Mouse (Mus musculus): ENCODE measurements at regions not wholly inside any gene's neighbourhood (a gene's known extent, or its start where the extent isn't known, plus 50 kb on each side); places are given as distances from the start of the nearest gene placed in this dataset.

DNA sequence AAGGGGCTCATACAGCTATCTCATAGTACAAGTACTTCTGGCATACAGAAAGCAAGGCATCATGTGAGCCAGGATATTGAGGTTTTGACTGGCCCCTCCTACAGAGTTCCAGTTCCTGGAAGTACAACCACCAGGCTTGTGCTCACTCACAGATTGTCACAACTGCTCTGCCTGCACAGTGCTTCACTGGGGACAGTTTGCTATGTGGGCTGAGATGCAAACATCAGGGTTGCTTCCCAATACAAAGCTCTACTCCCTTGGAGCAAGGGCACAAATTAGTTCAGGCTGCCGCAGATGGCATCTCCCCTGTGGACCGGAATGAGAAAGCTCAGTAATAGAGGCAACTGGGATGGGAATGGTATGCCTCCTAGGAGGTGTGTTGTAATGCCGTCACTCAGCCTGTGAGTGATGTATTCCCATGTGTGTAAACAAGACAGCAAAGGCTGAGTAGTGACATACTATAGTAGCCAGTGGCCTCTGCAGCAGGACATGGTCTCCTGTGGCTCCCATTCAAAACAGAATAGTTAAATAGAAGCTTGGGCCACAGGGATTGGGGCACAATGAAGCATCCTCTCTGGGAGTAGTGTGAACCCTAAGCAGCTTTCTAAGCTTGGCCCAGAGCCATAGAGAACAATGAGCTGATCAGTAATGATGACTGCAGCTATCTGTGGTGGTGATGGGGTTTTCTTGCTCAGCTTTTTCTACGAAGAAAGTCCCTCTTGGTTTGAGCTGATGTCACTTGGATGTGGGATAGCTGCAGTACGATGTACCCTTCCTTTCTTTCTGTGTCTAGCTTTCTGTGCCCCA lies 148.8 kb upstream of the Cd180 start:
- H3K27me3 ChIP-seq = no peaks in the 10 kb centered on the region
- in situ Hi-C loops (cut with MboI; ENCODE audit: low pct_unique_long_range_greater_than_20kb) = no loop called here
- ChIA-PET CTCF (interaction anchor here (1.3 kb wide), 1 partner anchor 9 kb away, joined by 5 read pairs; no protein-coding TSS in a partner anchor), POLR2A (no interaction called here)
- DNase-seq (ENCODE audit: low read depth, low spot score) (no peak), ATAC-seq (no peak)
- no peak for TF ChIP-seq CTCF (IDR thresholded peaks at IDR 0.05)

DNA sequence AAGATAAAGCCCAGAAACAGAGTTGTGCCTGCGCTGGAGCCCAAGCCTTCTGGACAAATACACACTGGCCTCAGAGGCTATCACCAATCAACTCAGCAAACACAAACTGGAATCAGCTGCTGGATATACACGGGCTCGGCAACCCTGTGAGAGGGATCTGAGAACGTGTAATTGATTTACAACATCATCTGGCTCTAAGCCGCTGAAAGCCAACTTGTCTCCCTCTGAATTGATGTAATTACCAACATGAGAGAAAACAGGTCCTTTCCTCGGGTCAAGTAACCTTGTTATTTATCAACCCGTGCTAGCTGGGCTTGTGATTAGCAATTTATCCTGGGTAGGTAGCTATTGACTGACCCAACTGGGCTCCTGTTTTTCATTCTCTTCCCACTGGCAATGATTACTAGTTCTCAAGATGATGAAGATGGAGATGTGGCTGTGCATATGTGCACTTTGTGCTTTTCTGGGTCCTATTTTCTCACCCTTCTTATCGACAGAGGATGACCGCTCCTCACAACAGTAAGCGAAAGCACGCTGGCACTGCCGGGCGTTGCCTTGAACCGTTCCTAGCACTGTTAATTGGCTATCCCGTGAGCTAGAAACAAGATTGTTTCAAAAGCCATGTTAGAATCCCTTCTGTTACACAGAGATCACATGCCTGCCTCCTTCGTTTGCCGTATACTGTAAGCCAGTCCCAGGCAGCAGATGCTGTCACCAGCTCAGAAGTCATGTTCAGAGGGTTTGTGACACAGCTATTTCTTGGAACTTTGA lies 147.3 kb upstream of the Cd180 start:
- DNase-seq (ENCODE audit: low read depth, low spot score) = no peak
- no peak for ATAC-seq
- no peaks in the 10 kb centered on the region for H3K27me3 ChIP-seq
- CTCF ChIA-PET = no interaction called here
- TF ChIP-seq CTCF (IDR thresholded peaks at IDR 0.05) = no peak
- in situ Hi-C loops (cut with MboI; ENCODE audit: low pct_unique_long_range_greater_than_20kb) = no loop called here
- POLR2A ChIA-PET = no interaction called here

DNA sequence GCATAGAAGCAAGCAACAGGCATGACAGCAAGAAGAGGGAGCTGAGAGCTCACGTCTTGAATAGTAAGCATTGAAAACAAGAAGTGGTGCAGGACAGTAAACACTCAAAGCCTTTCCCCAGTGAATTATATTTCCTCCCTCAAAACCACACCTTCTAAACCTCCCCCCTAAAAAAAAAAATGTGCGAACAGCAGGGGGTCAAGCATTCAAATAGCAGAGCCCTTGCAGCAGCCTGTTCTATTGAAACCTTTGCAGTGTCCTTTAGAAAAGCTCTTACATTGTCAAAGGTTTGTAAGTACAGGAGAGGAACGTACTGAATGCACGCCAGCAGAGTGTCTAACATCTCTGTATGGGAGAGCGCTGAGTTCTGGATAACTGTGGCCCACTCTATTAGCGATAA lies 145.1 kb upstream of the Cd180 start:
- ChIA-PET POLR2A (no interaction called here), CTCF (interaction anchor here (0.9 kb wide), 1 partner anchor 34 kb away, joined by 3 read pairs; no protein-coding TSS in a partner anchor)
- in situ Hi-C loops (cut with MboI; ENCODE audit: low pct_unique_long_range_greater_than_20kb) = no loop called here
- DNase-seq (ENCODE audit: low read depth, low spot score) (no peak), ATAC-seq (no peak)
- H3K27me3 ChIP-seq = no peaks in the 10 kb centered on the region
- no peak for TF ChIP-seq CTCF (IDR thresholded peaks at IDR 0.05)

DNA sequence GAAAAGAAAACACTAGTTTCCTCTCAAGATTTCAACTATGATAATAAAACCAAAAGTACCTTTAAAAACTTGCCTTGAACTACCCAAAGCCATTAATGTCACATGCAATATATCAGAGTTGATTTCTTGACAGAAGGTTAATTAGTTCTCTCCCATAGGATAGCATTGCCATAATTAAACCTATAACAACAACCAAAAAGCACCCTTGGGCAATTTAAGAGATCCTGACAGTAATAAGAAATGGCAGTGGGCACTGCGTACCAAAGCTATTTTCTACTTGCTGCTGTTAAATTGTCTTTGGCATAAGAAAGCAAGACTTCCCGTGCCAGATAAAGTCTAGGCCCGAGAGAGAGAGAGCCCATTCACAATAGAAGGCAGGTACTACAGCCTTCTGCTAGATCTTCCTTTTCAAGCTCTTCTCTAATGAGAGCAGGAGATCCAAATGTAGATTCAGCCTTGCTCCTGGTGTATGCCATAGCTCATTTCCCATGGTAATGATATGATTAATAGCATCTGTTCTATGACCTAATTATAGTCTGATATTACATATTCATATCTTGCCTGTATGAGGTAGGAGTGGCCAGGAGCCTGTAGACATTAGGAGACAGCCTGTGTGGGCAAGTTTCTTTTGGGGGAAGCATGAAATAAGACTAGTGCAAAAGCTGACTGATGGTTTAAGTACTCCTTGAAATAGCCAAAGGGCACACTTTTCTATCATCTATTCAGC lies 126.3 kb upstream of the Cd180 start:
- H3K27me3 ChIP-seq = no peaks in the 10 kb centered on the region
- DNase-seq (ENCODE audit: low read depth, low spot score) = no peak
- ChIA-PET CTCF (no interaction called here), POLR2A (no interaction called here)
- no peak for ATAC-seq
- in situ Hi-C loops (cut with MboI; ENCODE audit: low pct_unique_long_range_greater_than_20kb) = no loop called here
- TF ChIP-seq CTCF (IDR thresholded peaks at IDR 0.05) = no peak

DNA sequence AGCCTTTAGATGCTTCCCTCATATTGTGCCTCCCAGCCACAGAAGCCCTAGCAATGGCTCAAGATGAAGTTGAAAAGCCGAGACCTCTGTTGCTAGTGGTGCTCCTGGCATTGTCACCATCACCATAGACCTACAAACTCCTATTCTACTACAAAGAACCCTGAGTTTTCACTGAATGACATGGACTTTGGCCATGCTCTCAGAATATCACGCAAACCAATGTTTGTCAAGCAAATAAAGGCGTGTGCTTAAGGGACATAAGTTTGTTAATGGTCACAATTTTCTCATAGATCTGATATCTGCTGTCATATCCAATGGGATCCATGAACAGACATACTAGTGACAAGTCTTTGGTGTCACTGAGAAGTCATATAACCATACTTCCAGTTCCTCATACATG lies 123.8 kb upstream of the Cd180 start:
- DNase-seq (ENCODE audit: low read depth, low spot score) = no peak
- no peaks in the 10 kb centered on the region for H3K27me3 ChIP-seq
- POLR2A ChIA-PET = no interaction called here
- in situ Hi-C loops (cut with MboI; ENCODE audit: low pct_unique_long_range_greater_than_20kb) = no loop called here
- CTCF ChIA-PET = no interaction called here
- no peak for ATAC-seq
- TF ChIP-seq CTCF (IDR thresholded peaks at IDR 0.05) = no peak

DNA sequence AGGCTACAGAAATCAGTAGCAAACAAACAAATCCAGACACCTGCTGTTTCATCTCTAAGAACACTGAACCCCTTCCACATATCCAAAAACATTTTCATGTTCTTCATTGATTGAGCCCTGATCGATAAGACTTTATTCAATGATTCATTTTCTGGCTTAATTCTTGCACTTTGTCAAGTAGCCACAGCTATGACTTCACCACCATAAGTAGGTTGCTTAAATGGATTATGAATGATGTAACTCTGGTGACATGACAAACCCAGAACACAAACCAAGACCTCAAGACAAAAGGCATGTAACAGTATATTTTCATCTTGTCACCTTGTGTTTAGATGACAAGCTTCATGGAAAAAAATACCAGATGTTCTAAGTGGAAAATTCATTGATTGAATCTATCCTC lies 123.1 kb upstream of the Cd180 start:
- DNase-seq (ENCODE audit: low read depth, low spot score) (no peak), ATAC-seq (no peak)
- H3K27me3 ChIP-seq = no peaks in the 10 kb centered on the region
- in situ Hi-C loops (cut with MboI; ENCODE audit: low pct_unique_long_range_greater_than_20kb) = loop anchor here (10.0 kb wide), 1 partner anchor 835 kb away; no protein-coding TSS in a partner anchor
- ChIA-PET POLR2A (no interaction called here), CTCF (no interaction called here)
- TF ChIP-seq CTCF (IDR thresholded peaks at IDR 0.05) = no peak

DNA sequence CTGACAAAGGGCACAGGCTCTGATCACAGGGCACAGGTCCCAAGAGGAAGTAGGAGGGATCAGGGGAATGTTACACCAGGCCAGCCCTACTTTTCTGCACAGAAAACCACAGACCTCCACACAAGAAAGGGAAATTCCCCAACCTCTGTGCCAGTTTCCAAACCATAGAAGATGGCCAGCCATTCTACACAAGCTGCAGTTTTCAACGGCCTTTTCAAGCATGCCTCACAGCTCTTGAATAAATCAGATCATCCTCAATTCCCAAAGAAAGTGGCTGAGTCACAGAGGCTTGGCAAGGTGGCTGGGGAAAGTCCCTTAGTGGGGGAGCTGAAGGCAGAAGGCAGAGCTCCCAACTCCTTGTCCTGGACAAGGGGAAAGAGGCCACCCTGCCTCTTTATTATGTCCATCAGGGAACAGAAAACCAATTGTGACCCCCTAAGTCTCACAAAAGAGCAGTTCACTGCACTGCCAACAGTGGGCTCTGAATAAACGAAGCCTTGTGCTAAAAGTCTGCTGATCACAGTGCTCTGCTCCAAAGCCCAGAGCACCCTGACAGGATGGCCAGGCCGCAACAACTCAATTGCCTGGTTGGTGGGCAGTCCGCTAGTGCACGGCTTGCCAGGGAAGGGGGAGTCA lies 120.0 kb upstream of the Cd180 start:
- peak; percentile 92 for DNase-seq (ENCODE audit: low read depth, low spot score)
- in situ Hi-C loops (cut with MboI; ENCODE audit: low pct_unique_long_range_greater_than_20kb) = loop anchor here (10.0 kb wide), 1 partner anchor 839 kb away; no protein-coding TSS in a partner anchor
- ChIA-PET POLR2A (interaction anchor here (0.6 to 1.6 kb wide), 3 partner anchors 9 to 231 kb away, joined by 3 to 5 read pairs (median 4); no protein-coding TSS in a partner anchor), CTCF (interaction anchor here (1.2 to 1.6 kb wide), 2 partner anchors 11 to 845 kb away, joined by 3 to 4 read pairs; no protein-coding TSS in a partner anchor)
- no peaks in the 10 kb centered on the region for H3K27me3 ChIP-seq
- ATAC-seq = peak; percentile 96
- TF ChIP-seq CTCF (IDR thresholded peaks at IDR 0.05) = no peak

DNA sequence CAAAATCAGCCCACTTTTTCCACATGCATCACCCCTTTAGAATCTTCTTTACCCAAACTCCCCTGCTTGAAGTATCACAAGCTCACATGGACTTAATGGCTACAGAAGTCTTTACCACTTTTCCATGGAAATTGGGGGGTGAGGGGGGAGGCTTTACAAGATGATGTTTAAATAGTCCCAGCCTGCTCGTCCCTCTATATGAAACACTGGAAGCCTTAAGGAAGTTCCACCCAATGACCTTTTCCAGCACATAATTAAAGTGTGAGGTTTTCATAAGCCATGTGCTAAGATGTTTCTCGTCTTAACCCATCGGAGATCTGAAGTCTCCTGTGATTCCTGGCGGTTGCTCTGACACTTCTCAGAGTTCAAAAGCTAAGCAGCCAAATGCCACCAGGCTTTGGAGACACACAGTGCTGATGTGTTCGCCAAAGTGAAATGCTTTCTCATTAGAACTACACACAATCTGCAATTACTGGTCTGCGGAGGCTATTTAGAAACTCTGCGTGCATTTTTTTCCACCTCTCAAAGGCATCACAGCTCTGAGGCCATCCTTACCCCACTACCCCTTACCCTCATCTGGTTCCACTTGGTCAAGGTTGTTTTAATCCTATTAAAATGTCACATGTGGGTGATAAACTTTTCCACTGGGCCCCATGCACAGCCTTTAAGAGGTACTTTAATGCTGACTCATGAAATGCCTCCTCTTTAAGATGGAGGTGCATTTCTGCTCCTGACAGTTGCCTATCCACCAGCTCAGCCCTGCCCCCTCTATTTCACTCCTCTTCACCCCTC lies 116.3 kb upstream of the Cd180 start:
- no peaks in the 10 kb centered on the region for H3K27me3 ChIP-seq
- ATAC-seq (no peak), DNase-seq (ENCODE audit: low read depth, low spot score) (no peak)
- ChIA-PET POLR2A (no interaction called here), CTCF (no interaction called here)
- in situ Hi-C loops (cut with MboI; ENCODE audit: low pct_unique_long_range_greater_than_20kb) = loop anchor here (10.0 kb wide), 1 partner anchor 842 kb away; no protein-coding TSS in a partner anchor
- TF ChIP-seq CTCF (IDR thresholded peaks at IDR 0.05) = no peak

DNA sequence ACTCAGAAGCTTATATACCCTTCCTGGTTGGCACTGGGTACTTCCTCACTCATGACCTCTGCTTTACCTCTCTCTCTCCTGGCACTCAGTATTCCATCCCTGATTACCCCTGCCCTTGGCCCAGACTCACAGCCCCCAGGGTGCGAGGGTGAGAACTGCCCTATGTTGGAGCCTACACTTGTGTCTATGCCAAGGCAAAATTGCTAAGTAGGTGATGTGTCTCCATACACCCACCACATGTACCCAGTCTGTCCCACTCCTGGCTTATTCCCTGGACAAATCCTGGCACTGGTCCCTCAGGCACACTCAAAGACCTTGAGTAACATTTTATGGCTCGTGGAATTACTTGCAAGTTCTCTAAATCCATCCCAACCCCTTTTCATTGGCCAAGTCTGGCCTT lies 114.5 kb upstream of the Cd180 start:
- ChIA-PET CTCF (no interaction called here), POLR2A (interaction anchor here (0.5 kb wide), 1 partner anchor 941 kb away, joined by 3 read pairs; no protein-coding TSS in a partner anchor)
- DNase-seq (ENCODE audit: low read depth, low spot score) (no peak), ATAC-seq (no peak)
- in situ Hi-C loops (cut with MboI; ENCODE audit: low pct_unique_long_range_greater_than_20kb) = loop anchor here (10.0 kb wide), 1 partner anchor 844 kb away; no protein-coding TSS in a partner anchor
- H3K27me3 ChIP-seq = no peaks in the 10 kb centered on the region
- no peak for TF ChIP-seq CTCF (IDR thresholded peaks at IDR 0.05)

Data from Patski (cell line).